Mouse (Mus musculus) spleen, postnatal 14 days (tissue): ENCODE results near the gene Dcbld2.
A peak's percentile ranks its signal among the peaks of the same experiment; 100 is the strongest.
"Not testable (repeated sequence)": the region's sequence is repeated elsewhere in the genome, so short reads cannot be mapped to it uniquely, and the experiment has no call there.

Source experiments
- DNase-seq, 2 experiments: peaks; one replicate each; pipeline ENCODE4 v3.0.0; 2021 to 2022; ENCODE audit warnings: low spot score in 2 of 2

Gene Dcbld2

GRCm38 (mm10) chr16:58450648-58451047, 42.4 kb downstream of the Dcbld2 start:
- DNase-seq, result no peak

DNA sequence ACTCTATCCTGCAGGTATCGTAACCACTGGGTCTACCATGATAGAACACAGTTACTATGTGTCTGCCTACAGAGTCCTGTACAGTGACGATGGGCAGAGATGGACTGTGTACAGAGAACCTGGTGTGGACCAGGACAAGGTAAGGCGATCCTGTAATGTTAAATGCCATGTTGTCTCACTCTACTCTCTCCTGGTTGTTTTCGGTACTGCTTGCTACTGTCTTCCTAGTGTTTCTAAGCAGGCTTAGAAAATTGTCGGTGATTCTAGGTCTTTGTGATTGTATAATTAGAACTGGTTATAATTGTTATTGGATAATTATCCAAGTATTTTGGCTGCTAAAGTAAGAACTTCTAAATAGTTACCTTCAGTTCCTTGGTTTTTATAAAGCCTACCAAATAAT, 43.4 kb downstream of the Dcbld2 start:
- no peak for DNase-seq

GRCm38 (mm10) chr16:58453138-58453537, 44.9 kb downstream of the Dcbld2 start:
- no peak for DNase-seq

GRCm38 (mm10) chr16:58453820-58454219, 45.6 kb downstream of the Dcbld2 start:
- DNase-seq, result no peak

- peak; percentile 53 to 67 for DNase-seq
Observed at GRCm38 (mm10) chr16:58454617-58455016, 46.4 kb downstream of the Dcbld2 start.

DNA sequence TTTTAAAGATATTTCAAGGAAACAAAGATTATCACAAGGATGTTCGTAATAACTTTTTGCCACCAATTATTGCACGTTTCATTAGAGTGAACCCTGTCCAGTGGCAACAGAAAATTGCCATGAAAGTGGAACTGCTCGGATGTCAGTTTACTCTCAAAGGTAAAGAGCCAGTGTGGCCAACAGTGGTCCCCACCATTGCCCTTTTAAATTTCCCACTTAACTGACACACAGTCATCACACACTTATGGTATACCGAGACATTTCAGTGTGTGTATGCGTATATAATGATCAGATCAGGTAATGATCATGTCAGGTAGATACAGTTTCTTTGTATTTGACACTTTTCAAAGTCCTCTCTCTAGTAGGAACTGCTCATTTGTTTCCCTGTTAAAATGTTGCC, 46.9 kb downstream of the Dcbld2 start:
- DNase-seq, result no peak

GRCm38 (mm10) chr16:58456445-58456844, 48.2 kb downstream of the Dcbld2 start:
- no peak for DNase-seq

DNA sequence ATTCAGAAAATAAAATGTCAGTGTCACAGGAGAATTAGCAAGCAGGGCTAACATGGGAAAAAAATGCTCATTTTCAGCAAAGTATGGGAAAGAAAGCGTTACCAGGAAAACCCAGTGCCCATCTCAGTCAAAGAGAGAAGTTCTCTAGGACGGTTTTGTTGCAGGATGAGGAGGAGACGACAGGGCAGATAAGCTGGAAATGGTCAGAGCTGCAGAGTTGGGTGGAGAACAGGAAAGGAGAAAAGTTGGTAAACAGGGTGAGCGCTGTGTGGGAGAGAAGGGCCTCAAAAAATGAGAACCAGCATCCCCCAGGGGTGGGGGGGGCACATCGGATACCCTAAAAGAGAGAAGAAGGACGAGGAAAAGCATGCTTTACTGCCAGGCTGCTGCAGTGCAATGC, 48.7 kb downstream of the Dcbld2 start:
- no peak for DNase-seq

DNA sequence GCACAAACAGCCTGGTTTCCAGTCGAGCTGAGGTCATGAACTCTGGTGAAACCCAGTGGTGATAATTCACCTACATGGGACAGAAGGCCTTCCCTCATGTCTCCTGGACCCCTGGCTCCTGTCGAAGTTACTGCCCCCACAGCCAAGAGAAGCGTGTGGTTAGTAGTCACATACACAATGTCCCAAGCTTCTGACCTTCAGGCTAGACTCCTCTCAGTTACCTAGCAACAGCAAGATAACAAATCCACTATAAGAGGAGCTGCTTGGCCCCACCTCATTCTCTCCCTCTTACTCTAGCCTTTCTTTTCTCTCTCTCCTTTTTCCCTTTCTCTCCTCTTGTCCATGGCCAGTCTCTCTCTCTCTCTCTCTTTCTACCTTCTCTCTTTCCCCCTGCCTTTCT, 51.7 kb downstream of the Dcbld2 start:
- not testable (repeated sequence) for DNase-seq

DNA sequence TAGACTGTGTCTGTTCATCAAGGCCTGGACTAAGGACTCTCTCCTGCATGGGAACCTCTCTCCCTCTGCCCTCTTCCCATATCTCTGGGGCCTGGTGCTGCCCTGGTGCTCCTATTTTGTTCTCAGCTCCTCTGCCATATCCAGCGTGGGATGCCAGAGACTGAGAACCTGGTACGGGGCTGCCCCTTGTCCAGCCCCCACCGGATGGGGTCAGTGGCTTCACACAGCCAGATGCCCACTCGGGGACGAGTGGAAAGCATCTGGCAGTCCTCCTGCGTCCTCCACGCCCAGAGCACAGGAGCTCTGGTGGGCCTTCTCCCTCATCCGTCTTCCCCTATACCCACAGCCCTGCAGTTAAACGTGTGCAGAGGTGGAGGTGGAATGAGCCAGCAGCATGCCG, 52.1 kb downstream of the Dcbld2 start:
- DNase-seq, result no peak

DNA sequence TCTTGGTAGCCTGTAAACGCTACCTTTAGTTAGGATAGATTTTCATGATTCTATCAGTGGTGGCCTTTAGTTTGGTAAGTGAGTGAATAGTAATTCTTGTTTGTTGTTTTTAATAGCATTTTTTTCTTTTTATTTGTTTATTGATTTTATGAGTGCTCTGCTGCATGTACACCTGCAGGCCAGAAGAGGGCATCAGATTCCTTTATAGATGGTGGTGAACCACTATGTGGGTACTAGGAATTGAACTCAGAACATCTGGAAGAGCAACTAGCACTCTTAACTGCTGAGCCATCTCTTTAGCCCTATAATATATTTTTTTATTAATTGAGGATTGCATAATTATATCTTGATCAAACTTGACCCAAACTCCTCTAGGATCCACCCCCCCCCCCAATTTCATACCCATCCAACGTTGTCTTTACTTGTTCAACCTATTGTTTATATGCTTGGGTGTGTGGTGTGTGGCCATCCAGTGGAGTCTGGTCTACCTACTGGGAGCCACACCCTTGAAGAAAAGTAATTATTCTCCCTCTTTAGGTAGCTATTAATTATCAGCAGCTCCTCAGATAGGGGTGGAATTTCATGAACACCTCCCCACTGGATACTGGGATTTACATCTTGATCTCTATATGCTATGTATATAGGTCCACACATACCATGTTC, 53.7 kb downstream of the Dcbld2 start:
- no peak for DNase-seq

- no peak for DNase-seq
Observed at GRCm38 (mm10) chr16:58462519-58462918, 54.3 kb downstream of the Dcbld2 start.

DNA sequence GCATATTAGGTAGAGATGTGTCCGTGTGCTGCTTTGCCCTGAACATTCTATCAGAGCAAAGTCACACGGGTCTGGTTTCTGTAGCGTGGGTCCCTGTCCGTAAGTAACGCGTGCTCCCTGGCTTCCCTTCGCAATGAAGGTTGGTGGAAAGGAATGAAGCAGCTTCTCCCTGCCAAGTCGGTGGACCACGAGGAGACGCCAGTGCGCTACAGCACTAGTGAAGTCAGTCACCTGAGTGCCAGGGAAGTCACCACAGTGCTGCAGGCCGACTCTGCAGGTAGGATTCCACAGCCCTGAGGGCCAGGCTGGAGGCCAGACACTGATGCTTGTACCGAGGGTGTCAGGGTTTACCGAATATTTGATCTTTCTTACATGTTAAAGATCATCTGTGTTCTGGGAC, 55.8 kb downstream of the Dcbld2 start:
- DNase-seq, result no peak

DNA sequence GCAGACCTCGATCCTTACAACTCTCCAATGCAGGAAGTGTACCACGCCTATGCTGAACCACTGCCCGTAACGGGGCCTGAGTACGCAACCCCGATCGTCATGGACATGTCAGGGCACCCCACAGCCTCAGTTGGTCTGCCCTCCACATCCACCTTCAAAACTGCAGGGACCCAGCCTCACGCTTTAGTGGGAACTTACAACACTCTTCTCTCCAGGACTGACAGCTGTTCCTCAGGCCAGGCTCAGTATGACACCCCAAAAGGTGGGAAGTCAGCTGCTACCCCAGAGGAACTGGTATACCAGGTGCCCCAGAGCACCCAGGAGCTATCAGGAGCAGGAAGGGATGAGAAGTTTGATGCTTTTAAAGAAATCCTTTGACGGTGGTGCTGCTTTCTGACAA, 57.2 kb downstream of the Dcbld2 start:
- no peak for DNase-seq

DNA sequence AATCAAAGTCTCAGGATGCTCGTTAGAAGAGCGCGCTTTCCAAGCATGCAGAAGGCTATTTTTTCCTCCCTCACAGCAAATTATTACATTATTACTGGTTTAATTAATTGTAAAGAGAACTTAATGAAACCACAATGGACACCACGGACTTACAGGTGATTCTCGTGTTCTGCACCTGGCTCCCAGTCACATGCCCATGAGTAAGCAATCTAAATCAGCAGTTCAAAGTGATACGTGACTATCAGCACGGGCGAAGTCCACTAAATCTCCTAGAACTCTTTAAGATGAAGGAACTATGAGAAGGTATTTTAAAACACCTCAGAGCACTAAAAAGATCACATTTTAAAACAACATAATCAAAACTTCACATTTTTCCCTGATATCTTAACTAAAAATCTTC, 61.8 kb downstream of the Dcbld2 start:
- no peak for DNase-seq

GRCm38 (mm10) chr16:58470841-58471240, 62.6 kb downstream of the Dcbld2 start:
- DNase-seq, result no peak

DNA sequence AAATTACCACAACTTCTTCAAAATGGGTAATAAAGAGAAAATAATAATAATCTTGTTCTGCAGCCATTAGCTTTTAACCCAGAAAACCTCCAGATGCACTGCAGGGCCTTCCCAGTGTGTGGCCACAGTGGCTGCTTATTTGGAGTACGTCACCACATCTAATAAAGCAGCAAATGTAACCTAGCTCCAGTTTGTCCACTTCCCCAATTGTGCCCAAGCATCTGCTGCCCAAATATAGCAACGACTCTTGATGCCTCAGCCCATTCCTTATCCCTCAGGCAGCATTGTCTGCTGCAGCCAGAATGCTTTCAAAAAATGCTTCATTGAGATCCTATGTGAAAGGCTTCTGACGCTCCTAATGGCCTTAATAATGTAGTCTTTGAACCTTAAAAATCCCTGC, 66.6 kb downstream of the Dcbld2 start:
- no peak for DNase-seq

GRCm38 (mm10) chr16:58475544-58476154, 67.4 kb downstream of the Dcbld2 start:
- DNase-seq, result no peak

GRCm38 (mm10) chr16:58476363-58476762, 68.1 kb downstream of the Dcbld2 start:
- no peak for DNase-seq

DNA sequence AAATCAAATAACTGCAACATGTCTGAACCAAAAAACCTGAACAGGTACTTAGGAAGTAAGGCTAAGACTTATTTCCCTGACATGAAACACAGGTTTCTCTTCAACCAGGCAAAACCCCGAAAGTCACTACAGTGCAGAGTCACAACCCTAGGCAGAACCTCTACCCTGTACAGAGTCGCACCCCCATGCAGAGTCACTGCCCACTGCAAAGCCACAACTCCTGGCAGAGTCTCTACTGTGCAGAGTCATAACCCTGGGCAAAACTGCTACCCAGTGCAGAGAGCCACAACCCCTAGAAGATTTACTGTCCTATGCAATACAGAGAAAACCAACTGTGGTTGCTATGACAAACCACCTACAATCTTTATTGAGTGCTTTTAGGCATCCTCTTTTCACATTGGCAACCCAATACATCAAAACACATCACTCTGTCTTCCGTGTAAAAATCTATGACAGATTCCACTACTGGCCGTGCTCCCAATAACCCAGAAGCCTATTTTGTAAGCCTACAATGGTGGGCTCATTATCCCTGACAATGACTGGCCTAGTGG, 71.7 kb downstream of the Dcbld2 start:
- DNase-seq, result no peak

GRCm38 (mm10) chr16:58481219-58481905, 73.1 kb downstream of the Dcbld2 start:
- no peak for DNase-seq

DNA sequence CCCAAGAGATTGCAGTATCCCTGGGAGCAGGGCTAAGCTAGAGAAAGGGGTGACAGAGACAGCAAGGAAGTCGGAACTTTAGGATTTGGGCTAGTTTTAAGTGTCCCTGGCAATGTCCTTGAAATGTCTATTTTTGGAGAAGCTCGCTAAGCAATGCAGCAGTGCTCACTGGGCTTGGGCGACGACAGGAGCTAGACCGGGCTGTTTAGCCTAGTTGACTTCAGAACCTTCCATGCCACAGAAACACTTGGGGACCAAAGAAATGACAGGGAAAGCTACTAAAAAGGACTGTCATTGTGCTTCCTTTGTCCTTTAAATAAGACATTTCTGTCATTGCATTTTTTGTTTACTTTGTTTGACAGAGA, 73.6 kb downstream of the Dcbld2 start:
- no peak for DNase-seq

GRCm38 (mm10) chr16:58482296-58482695, 74.1 kb downstream of the Dcbld2 start:
- no peak for DNase-seq
